Mouse (Mus musculus) forebrain, embryonic 16.5 days (tissue): ENCODE data around the gene Cyb5r3. TPM values are rescaled to one million over a fixed set of nuclear protein-coding genes. Genes with fewer than 3 reads are reported as not detected.

Experiments used
- ATAC-seq: fragments of 200-750 bp; cut with Nextera tagmentation; 2 replicates; pipeline ENCODE4 v1.8.0; 2017; ENCODE audit warnings: mild to moderate bottlenecking, moderate library complexity
- H3K27ac ChIP-seq: fragments of 300-500 bp; sonication (generic); 2 replicates; pipeline ENCODE4 v1.5.1; 2014; ENCODE audit warnings: low read length, control low read depth
- H3K27me3 ChIP-seq: fragments of 300-500 bp; sonication (generic); replicated peaks from 2 replicates; pipeline ENCODE4 v1.6.1; 2014; ENCODE audit warnings: low read length; ENCODE audit not compliant: control insufficient read depth, insufficient read depth
- H3K36me3 ChIP-seq: fragments of 300-500 bp; sonication (generic); 2 replicates; pipeline ENCODE4 v1.6.1; 2014; ENCODE audit not compliant: control insufficient read depth, insufficient read depth
- H3K4me1 ChIP-seq: fragments of 300-500 bp; sonication (generic); replicated peaks from 2 replicates; pipeline ENCODE4 v1.6.1; 2014; ENCODE audit warnings: low read length; ENCODE audit not compliant: control insufficient read depth, insufficient read depth
- H3K4me2 ChIP-seq: fragments of 300-500 bp; sonication (generic); 2 replicates; pipeline ENCODE4 v1.6.1; 2014; ENCODE audit warnings: mild to moderate bottlenecking, low read length, control low read depth
- H3K4me3 ChIP-seq: fragments of 300-500 bp; sonication (generic); replicated peaks from 2 replicates; pipeline ENCODE4 v1.5.1; 2014; ENCODE audit warnings: mild to moderate bottlenecking, low read length, control low read depth
- H3K9ac ChIP-seq: fragments of 300-500 bp; sonication (generic); replicated peaks from 2 replicates; pipeline ENCODE4 v1.6.1; 2014; ENCODE audit warnings: low read depth, low read length, control low read depth
- H3K9me3 ChIP-seq: fragments of 300-500 bp; sonication (generic); 2 replicates; pipeline ENCODE4 v1.6.1; 2016; ENCODE audit warnings: low read length; ENCODE audit not compliant: control insufficient read depth
- WGBS: fragments of 180-500 bp; shearing (Covaris S2); extraction: QIAGEN DNeasy Blood & Tissue Kit; methylation state at CpG from one replicate; pipeline ENCODE4 v1.1.7; 2014; 5-methylcytosine and 5-hydroxymethylcytosine counted together
- polyA plus RNA-seq: library from polyadenylated mRNA; unstranded; fragments of >200 nt; fragmentation: Nextera tagmentation; extraction: Ambion mirVana; gene quantifications from 2 replicates; pipeline ENCODE4 v1.2.1, GENCODE M21; 2015

The Cyb5r3 gene
- polyA plus RNA-seq: 92.1 and 112 TPM in 2 replicates

DNA sequence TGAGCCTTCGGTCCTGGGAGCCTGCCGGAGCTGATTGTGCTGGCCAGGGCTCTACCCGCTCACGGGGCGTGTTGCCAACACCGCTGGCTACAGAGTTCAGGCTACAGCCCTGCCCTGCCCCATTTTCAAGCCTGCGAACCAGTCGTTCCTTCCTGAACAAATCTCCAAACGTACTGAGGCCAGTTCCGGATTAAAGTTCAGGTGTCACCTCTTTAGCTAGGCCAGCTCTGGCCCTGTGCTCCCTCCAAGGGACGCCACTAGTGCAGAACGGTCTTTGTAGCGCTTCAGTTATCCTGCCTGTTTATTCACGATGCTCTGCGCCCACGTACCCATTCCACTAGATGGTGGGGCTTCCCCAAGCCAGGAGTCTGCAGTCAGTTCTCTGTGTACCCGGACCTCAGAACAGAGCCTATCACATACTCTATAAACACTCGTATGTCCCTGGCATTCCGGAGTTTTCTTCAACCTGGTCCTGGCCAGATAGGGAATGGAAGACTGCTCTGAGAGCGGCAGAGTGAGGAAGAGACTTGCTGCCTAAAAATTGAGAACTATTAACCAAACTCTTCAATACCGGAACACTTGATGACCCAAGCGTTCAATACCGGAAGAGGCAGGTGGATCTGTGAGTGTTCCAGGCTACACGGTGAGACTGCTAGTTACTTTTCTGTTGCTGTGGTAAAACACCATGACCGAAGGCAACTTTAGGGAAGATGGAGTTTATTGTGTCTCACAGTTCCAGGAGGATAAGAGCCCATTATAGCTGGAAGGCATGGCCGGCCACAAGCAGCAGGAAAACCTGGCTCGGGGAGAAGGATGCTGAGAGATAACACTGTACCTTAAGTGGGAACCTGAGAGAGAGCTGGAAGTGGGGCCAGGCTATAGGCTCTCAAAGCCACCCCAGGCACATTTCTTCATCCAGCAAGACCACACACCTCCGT, at the start of gene Cyb5r3:
Cyb5r3 (minus strand) TSS at position 101 of the 938 bp plus-strand sequence.
- WGBS: 37% methylated on average over 28 of the region's 28 CpGs
- Histone ChIP-seq H3K4me2 (peak within 1 kb of the TSS; percentile 94), H3K9ac (peak within 1 kb of the TSS; percentile 88), H3K9me3 (no peaks in the 10 kb centered on the region), H3K4me1 (peaks cover 20% of the 10 kb centered on the region), H3K36me3 (no peaks in the 10 kb centered on the region), H3K4me3 (peak within 1 kb of the TSS; percentile 89), H3K27me3 (no peaks in the 10 kb centered on the region), H3K27ac (peak within 1 kb of the TSS; percentile 88)
- peak; percentile 62 for ATAC-seq

DNA sequence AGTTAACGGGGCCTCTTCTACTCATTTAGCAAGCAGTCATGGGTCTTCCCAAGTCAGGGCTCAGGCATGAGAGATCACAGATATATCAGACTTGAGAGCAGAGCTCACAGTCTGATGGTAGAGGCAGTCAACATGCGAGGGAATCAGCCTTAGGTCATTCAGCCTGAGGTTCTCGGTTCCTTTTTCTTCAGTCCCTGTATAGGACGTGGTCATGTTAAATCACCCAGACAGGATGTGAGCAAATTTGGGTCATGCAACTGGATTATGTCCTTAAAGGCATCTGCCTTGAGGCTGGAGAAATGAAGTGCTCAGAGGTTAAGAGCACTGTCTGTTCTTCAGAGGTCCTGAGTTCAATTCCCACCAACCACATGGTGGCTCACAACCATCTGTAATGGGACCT, 49.3 kb upstream of the Cyb5r3 start:
- WGBS: 87% methylated on average over 4 of the region's 4 CpGs
- Histone ChIP-seq H3K36me3 (no peaks in the 10 kb centered on the region), H3K27me3 (no peaks in the 10 kb centered on the region), H3K4me2 (no peak overlapping the region), H3K4me3 (no peak overlapping the region), H3K9me3 (no peaks in the 10 kb centered on the region), H3K9ac (no peak overlapping the region), H3K4me1 (peaks cover 4% of the 10 kb centered on the region; the same call in 1 of the 2 replicates), H3K27ac (no peak overlapping the region)
- no peak for ATAC-seq

DNA sequence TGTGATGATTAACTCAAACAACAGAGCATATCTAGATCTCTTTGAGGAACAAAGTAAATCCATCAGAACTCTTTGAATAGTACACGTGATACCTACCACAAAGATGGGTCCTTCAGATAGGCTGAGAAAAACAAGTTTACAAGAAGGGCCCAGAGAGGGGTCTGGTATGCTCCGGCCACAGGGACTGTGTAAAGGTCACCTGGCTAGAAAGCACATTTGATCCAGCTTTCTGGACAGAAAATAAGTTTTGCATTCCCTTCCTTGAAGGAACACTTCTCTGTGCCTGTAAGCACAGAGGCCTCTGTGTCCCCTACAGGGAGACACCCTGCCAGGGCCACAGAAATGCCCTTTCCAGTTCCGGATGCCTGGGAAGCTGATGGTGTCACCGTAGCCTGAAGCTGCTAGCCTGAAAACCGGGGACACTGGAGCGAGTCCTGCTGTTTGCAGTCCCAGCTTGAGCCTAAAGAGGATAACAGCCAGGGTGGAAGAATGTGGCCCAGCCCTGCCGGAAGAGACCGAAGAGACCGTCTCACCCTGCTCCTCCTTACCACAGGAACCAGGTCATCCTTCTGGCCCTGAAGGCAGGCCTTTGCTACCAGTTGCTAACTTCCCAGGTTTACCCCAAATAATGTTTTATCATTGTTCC, 48.1 kb upstream of the Cyb5r3 start:
- H3K9me3 ChIP-seq: no peaks in the 10 kb centered on the region
- H3K27me3 ChIP-seq: no peaks in the 10 kb centered on the region

DNA sequence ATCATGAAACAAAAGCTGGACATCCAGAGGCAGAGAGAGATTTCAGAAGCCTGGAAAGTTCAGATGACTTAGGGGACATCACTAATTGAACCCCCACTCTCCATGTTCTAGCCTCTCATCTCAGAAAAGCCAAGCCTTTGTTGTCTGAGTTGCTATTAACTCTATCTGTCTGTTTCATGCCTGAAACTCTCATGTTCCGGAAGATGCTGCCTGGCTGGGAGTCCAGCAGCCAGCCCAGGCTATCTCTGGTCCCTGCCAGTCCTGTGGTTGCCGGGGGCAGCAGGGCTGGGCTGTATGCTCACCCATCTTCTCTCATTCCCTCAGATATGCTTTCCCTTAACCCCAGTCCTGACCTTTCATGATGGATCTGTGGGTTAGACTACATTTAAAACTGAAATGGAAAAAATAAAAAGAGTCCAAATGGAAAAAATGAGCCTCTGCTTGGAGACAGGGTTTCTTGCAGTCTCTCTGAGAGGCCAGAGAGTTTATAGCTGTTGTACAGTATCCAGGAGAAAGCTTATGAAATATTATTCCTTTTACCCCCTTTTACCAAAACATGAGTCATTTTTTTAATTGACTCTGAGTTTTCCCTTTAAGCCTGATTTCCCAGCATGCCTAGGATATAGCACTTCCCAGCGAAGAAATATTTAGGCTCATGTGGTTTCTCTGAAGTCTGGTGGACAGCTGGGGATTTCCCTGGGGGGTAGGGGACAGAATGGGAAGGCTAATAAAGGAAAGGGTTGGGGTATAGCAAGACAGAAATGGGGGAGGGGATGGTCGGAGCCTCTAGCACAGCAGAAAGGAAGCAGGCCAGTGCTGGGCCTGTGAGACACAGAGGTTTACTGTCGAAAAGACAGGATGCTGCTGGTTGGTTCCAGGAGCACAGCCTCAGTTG, 43.2 kb upstream of the Cyb5r3 start:
- Histone ChIP-seq H3K36me3 (no peaks in the 10 kb centered on the region), H3K4me2 (no peak overlapping the region), H3K27ac (peak overlapping the region; percentile 14; the same call in 1 of the 2 replicates), H3K9me3 (no peaks in the 10 kb centered on the region), H3K9ac (no peak overlapping the region), H3K27me3 (no peaks in the 10 kb centered on the region), H3K4me3 (no peak overlapping the region), H3K4me1 (no peaks in the 10 kb centered on the region)
- no peak; the same call in 1 of the 2 replicates for ATAC-seq
- 49% methylated on average over 5 of the region's 5 CpGs for WGBS

More for the DNA sequence above, 48.1 kb upstream of the Cyb5r3 start:
- H3K4me1 ChIP-seq: peaks cover 4% of the 10 kb centered on the region; the same call in 1 of the 2 replicates
- no peak overlapping the region for H3K4me3 ChIP-seq
- WGBS: 64% methylated on average over 9 of the region's 9 CpGs
- no peak overlapping the region for H3K9ac ChIP-seq
- no peaks in the 10 kb centered on the region for H3K36me3 ChIP-seq
- no peak for ATAC-seq
- no peak overlapping the region for H3K27ac ChIP-seq
- H3K4me2 ChIP-seq: no peak overlapping the region

DNA sequence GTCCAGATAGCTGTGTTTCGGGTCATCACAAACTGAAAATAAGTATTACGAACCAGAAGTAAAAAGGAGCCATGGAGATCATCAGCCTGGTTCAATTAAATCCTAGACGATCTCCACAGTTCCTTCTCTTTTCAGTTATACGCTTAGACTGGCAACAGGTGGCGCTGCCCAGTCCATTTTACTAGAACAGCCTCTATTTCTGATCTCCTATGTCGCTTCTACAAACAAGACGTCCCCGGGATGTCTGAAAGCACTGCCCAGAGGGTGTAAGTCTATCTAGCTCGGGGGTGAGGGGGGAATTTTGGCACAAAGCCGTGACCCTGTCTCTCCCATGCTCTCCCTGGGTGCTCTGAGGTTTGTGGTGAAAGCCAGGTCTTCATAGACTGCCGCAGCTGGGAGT, 37.8 kb upstream of the Cyb5r3 start:
- Histone ChIP-seq H3K9me3 (no peaks in the 10 kb centered on the region), H3K27me3 (0 out of 2 replicates have a peak, but pooled peaks cover 2% of the 10 kb centered on the region), H3K4me2 (peak overlapping the region; percentile 42), H3K4me1 (peaks cover 5% of the 10 kb centered on the region; the same call in 1 of the 2 replicates), H3K27ac (no peak overlapping the region), H3K36me3 (no peaks in the 10 kb centered on the region), H3K4me3 (0 out of 2 replicates have a peak overlapping the region, but pooled peaks have one; percentile 5), H3K9ac (no peak overlapping the region)
- WGBS: 21% methylated on average over 11 of the region's 11 CpGs
- ATAC-seq: no peak

DNA sequence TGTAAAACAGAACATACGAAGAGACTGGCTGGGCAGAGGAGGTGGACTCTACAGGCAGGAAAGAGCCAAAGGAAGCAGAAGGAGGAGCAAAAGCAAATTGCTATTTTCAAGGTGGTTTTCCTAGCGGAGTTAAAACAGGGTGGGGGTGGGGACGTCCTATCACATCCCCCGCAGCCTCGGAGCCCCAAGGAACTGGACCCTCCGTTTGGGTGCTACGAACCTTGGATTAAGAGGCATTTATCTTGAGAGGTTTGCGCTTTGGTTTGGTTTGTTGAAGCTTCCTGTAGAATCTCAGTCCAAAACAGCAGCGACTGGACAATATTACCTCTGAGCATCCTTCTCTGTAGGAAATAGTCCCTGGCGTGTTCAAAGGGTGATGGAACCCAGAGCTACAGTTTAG, 37.3 kb upstream of the Cyb5r3 start:
- 0 out of 2 replicates have a peak, but pooled peaks cover 2% of the 10 kb centered on the region for H3K27me3 ChIP-seq
- H3K36me3 ChIP-seq: no peaks in the 10 kb centered on the region
- no peak overlapping the region for H3K27ac ChIP-seq
- peak overlapping the region; percentile 42 for H3K4me2 ChIP-seq
- H3K4me3 ChIP-seq: 0 out of 2 replicates have a peak overlapping the region, but pooled peaks have one; percentile 5
- no peaks in the 10 kb centered on the region for H3K9me3 ChIP-seq
- H3K9ac ChIP-seq: no peak overlapping the region
- 19% methylated on average over 10 of the region's 10 CpGs for WGBS
- peaks cover 5% of the 10 kb centered on the region; the same call in 1 of the 2 replicates for H3K4me1 ChIP-seq
- no peak for ATAC-seq

DNA sequence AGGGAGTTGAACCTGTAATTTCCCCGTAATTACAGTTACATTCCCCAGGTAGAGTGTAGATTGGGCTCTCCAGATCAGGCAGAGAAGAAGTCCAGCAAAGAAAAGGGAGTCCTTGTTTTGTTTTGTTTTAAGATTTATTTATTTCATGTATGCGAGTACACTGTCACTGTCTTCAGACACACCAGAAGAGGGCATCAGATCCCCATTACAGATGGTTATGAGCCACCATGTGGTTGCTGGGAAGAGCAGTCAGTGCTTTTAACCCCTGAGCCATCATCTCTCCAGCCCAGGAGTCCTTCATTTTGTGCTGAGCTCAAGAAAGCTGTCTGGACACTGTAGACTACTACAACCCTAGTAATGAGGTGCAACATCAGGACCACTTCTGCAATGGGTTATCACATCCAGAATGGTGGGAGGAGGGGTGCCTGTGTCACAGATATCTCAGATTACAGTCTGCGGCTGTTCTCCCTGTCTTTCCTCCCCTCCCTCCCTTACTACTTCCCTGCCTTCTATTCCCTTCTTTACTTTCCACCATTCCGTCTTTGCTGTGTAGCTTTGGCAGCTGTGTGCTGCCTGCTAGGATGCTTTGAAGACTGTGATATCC, 36.8 kb upstream of the Cyb5r3 start:
- 35% methylated on average over 4 of the region's 4 CpGs for WGBS
- H3K9me3 ChIP-seq: no peaks in the 10 kb centered on the region

DNA sequence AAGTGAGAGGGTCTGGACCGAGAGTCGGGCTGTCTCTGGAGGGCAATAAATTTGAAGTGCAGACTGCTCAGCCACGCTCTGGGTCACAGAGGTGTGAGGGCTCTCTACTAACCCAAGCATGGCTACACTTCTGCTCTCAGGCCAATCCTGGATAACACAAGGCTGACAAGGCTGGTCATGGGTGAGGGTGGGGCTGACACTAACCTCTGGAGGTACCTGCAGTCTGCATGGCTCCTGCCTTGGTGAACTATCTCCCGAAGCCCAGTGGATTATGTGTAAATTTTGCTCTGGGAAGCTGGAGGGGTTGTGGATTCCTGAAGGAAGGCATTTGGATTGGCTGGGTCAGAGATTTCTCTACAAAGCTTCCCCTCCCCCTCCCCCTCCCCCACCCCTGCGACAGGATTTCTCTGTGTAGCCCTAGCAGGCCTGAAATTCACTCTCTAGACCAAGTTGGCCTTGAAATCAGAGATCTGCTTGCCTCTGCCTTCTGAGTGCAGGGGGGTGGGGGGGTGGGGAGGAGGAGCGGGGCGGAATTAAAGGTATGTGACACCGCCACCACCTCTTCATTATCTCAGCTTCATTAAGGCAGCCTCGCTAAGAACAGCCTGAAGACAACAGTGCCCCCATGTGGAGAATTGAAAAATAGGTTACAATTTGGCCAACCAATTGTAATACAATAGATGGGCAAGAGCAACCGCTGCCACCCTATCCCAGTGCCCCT, 32.5 kb upstream of the Cyb5r3 start:
- Histone ChIP-seq H3K4me2 (peak overlapping the region; percentile 41), H3K36me3 (no peaks in the 10 kb centered on the region), H3K27me3 (0 out of 2 replicates have a peak, but pooled peaks cover 2% of the 10 kb centered on the region), H3K27ac (no peak overlapping the region), H3K9ac (no peak overlapping the region), H3K9me3 (no peaks in the 10 kb centered on the region), H3K4me1 (peaks cover 3% of the 10 kb centered on the region; the same call in 1 of the 2 replicates), H3K4me3 (no peak overlapping the region)
- WGBS: 36% methylated on average over 10 of the region's 10 CpGs
- peak; percentile 26; the same call in 1 of the 2 replicates for ATAC-seq

More for the DNA sequence above, 36.8 kb upstream of the Cyb5r3 start:
- no peak for ATAC-seq
- no peaks in the 10 kb centered on the region for H3K36me3 ChIP-seq
- H3K4me1 ChIP-seq: peaks cover 5% of the 10 kb centered on the region; the same call in 1 of the 2 replicates
- 0 out of 2 replicates have a peak, but pooled peaks cover 2% of the 10 kb centered on the region for H3K27me3 ChIP-seq
- no peak overlapping the region for H3K9ac ChIP-seq
- H3K4me3 ChIP-seq: no peak overlapping the region
- no peak overlapping the region for H3K27ac ChIP-seq
- peak overlapping the region; percentile 42 for H3K4me2 ChIP-seq
